Mouse (Mus musculus): ENCODE data around the gene Soga3.

DNA sequence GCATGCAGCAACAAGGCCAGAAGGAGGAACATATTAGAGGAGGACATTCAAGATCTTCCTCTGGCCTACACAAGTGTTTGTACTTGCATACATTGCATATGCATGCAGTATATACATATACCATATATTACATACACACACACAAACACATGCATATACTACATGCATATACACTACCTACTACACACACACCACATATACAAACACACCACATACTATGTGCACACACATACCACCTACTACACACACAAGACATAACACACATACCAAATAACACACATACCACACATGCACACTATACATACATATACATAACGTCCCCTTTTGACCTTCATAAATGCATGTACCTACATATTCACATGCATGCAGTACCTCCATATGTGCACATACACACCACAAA is 57.0 kb downstream of the Soga3 start:
- TF ChIP-seq CTCF (IDR thresholded peaks at IDR 0.05; ENCODE audit: low read depth) (no peak), EP300 (IDR thresholded peaks at IDR 0.05; ENCODE audit: low read depth) (no peak)
